Mouse (Mus musculus): Measurements from ENCODE around the gene Ctsz.

DNA sequence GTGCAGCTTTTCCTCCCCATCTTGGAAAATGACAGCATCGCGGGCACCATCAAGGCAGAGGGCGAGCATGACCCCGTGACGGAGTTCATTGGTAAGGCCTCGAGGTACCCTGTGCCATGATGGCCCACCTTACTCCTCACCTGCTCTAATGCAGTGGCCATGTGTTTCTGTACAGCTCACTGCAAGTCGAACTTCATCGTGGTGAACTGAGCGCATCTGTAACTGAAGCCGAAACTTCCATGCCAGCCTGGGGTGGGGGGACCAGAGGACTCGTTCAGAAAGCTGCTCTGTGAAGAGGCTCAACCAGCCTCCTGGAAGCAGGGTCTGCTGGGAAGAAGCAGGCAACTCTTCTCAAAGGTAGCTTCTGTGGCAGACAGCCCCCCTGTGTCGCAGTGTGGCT, 12.0 kb downstream of the Ctsz start:
- TF ChIP-seq EP300 (IDR thresholded peaks at IDR 0.05; ENCODE audit: low read depth) (no peak), CTCF (IDR thresholded peaks at IDR 0.05; ENCODE audit: low read depth) (no peak)
